Mouse (Mus musculus) ES-Bruce4 (cell line): Measurements from ENCODE around the gene Gsk3b.

Experiments
- CTCF ChIP-seq: IDR thresholded peaks from one replicate; pipeline ENCODE4 v1.8.1; 2011; ENCODE audit warnings: low read depth, low read length
- POLR2A ChIP-seq: IDR thresholded peaks from one replicate; pipeline ENCODE4 v1.8.1; 2011; ENCODE audit warnings: low read length; ENCODE audit not compliant: insufficient read depth

DNA sequence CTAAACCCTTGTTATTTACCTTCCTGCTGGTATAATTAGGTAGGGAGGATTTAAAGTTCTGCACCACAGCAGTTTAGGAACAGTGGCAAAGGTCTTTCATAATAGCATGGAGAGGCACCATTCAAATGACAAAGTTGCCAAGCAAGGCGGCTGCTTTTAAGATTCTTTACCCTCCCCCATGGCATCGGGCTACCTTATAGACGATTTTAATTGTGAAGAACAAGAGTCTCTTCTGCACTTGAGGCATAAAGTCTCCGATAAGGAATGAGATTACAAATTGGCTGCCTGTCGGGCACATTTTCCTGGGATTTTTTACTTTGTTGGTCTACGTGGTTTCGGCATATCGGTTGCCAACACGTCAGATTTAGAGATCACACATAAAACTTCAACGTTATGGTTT, 1.6 kb upstream of the Gsk3b start:
- no peak for TF ChIP-seq POLR2A
- TF ChIP-seq CTCF = no peak
